Mouse (Mus musculus) liver, embryonic 15.5 days (tissue): ENCODE results near the gene Skiv2l. TPM values are rescaled to one million over a fixed set of nuclear protein-coding genes. Genes with fewer than 3 reads are reported as not detected.

ENCODE experiments used
- ATAC-seq: fragments of 200-750 bp; cut with Nextera tagmentation; 2 replicates; pipeline ENCODE4 v1.8.0; 2017; ENCODE audit warnings: moderate number of reproducible peaks, mild to moderate bottlenecking, moderate library complexity; ENCODE audit not compliant: insufficient read depth
- H3K27ac ChIP-seq: fragments of 300-500 bp; sonication (generic); replicated peaks from 2 replicates; pipeline ENCODE4 v1.5.1; 2015; ENCODE audit warnings: mild to moderate bottlenecking, inconsistent platforms
- H3K27me3 ChIP-seq: fragments of 300-500 bp; sonication (generic); 2 replicates; pipeline ENCODE4 v1.6.1; 2015; ENCODE audit warnings: mild to moderate bottlenecking, inconsistent platforms
- H3K36me3 ChIP-seq: fragments of 300-500 bp; sonication (generic); replicated peaks from 2 replicates; pipeline ENCODE4 v1.6.1; 2015; ENCODE audit warnings: moderate library complexity, mild to moderate bottlenecking, inconsistent platforms
- H3K4me1 ChIP-seq: fragments of 300-500 bp; sonication (generic); replicated peaks from 2 replicates; pipeline ENCODE4 v1.6.1; 2015; ENCODE audit warnings: inconsistent platforms
- H3K4me2 ChIP-seq: fragments of 300-500 bp; sonication (generic); 2 replicates; pipeline ENCODE4 v1.6.1; 2015; ENCODE audit warnings: moderate library complexity, mild to moderate bottlenecking, inconsistent platforms
- H3K4me3 ChIP-seq: fragments of 300-500 bp; sonication (generic); replicated peaks from 2 replicates; pipeline ENCODE4 v1.5.1; 2015; ENCODE audit warnings: mild to moderate bottlenecking, inconsistent platforms
- H3K9ac ChIP-seq: fragments of 300-500 bp; sonication (generic); 2 replicates; pipeline ENCODE4 v1.6.1; 2015; ENCODE audit warnings: moderate library complexity, mild to moderate bottlenecking, inconsistent platforms
- H3K9me3 ChIP-seq: fragments of 300-500 bp; sonication (generic); replicated peaks from 2 replicates; pipeline ENCODE4 v1.6.1; 2016; ENCODE audit warnings: inconsistent platforms
- WGBS: fragments of 180-500 bp; shearing (Covaris S2); methylation state at CpG from one replicate; pipeline ENCODE4 v1.1.7; 2015; ENCODE audit warnings: mixed read lengths; ENCODE audit not compliant: insufficient replicate concordance; 5-methylcytosine and 5-hydroxymethylcytosine counted together
- polyA plus RNA-seq: library from polyadenylated mRNA; unstranded; fragments of >200 nt; fragmentation: Nextera tagmentation; extraction: Ambion mirVana; gene quantifications from 2 replicates; pipeline ENCODE4 v1.2.1, GENCODE M21; 2015

Skiv2l gene
- polyA plus RNA-seq, result 24.5 and 29.2 TPM in 2 replicates

- H3K9ac ChIP-seq, result peak within 1 kb of the TSS; percentile 83
- H3K27ac ChIP-seq, result peak within 1 kb of the TSS; percentile 78
- H3K27me3 ChIP-seq, result no peaks in the 10 kb centered on the region
- peak; percentile 92 for ATAC-seq
- H3K4me2 ChIP-seq, result peak within 1 kb of the TSS; percentile 99
- WGBS, result 2% methylated on average over 62 of the region's 65 CpGs
- H3K36me3 ChIP-seq, result peaks cover 62% of the 10 kb centered on the region
- no peaks in the 10 kb centered on the region for H3K9me3 ChIP-seq
- peaks cover 48% of the 10 kb centered on the region for H3K4me1 ChIP-seq
- peak within 1 kb of the TSS; percentile 86 for H3K4me3 ChIP-seq
These were observed at the start of gene Skiv2l, which contains the start of gene Nelfe for GRCm38 (mm10) chr17:34849722-34850516. Gene Skiv2l (minus strand): TSS chr17:34850210. Gene Nelfe (plus strand): TSS chr17:34850391.

- WGBS, result under 1% methylated on average over 34 of the region's 45 CpGs
These were observed 49.3 kb upstream of the Skiv2l start for GRCm38 (mm10) chr17:34899053-34899889.

GRCm38 (mm10) chr17:34898706-34899052 lies 48.7 kb upstream of the Skiv2l start:
- Histone ChIP-seq H3K9me3 (no peaks in the 10 kb centered on the region), H3K9ac (peak overlapping the region; percentile 82), H3K36me3 (peaks cover 23% of the 10 kb centered on the region), H3K4me2 (peak overlapping the region; percentile 99), H3K4me1 (peaks cover 76% of the 10 kb centered on the region), H3K27ac (peak overlapping the region; percentile 92), H3K27me3 (no peaks in the 10 kb centered on the region), H3K4me3 (peak overlapping the region; percentile 79)
- ATAC-seq, result no peak
- WGBS, result under 1% methylated on average over 21 of the region's 47 CpGs

More at GRCm38 (mm10) chr17:34899053-34899889, 49.3 kb upstream of the Skiv2l start:
- Histone ChIP-seq H3K9ac (peak overlapping the region; percentile 82), H3K4me3 (peak overlapping the region; percentile 79), H3K9me3 (no peaks in the 10 kb centered on the region), H3K27ac (peak overlapping the region; percentile 92), H3K4me1 (peaks cover 71% of the 10 kb centered on the region), H3K27me3 (no peaks in the 10 kb centered on the region), H3K4me2 (peak overlapping the region; percentile 99), H3K36me3 (peaks cover 24% of the 10 kb centered on the region)
- ATAC-seq, result no peak

GRCm38 (mm10) chr17:34898160-34898586 lies 48.2 kb upstream of the Skiv2l start, which contains the start of the genes C2 and Ehmt2:
Gene C2 (minus strand): TSS chr17:34898265.
Gene Ehmt2 (plus strand): TSS chr17:34898469.
- H3K9ac ChIP-seq, result peak within 1 kb of the TSS; percentile 82
- H3K4me1 ChIP-seq, result peaks cover 77% of the 10 kb centered on the region
- no peaks in the 10 kb centered on the region for H3K27me3 ChIP-seq
- H3K4me2 ChIP-seq, result peak within 1 kb of the TSS; percentile 99
- under 1% methylated on average over 22 of the region's 44 CpGs for WGBS
- peaks cover 22% of the 10 kb centered on the region for H3K36me3 ChIP-seq
- peak within 1 kb of the TSS; percentile 92 for H3K27ac ChIP-seq
- peak; percentile 37 for ATAC-seq
- H3K9me3 ChIP-seq, result no peaks in the 10 kb centered on the region
- peak within 1 kb of the TSS; percentile 79 for H3K4me3 ChIP-seq

GRCm38 (mm10) chr17:34897373-34898159 lies 47.6 kb upstream of the Skiv2l start:
- Histone ChIP-seq H3K4me1 (peaks cover 78% of the 10 kb centered on the region), H3K4me2 (peak overlapping the region; percentile 99), H3K9me3 (no peaks in the 10 kb centered on the region), H3K36me3 (peaks cover 16% of the 10 kb centered on the region), H3K9ac (peak overlapping the region; percentile 82), H3K4me3 (peak overlapping the region; percentile 79), H3K27ac (peak overlapping the region; percentile 92), H3K27me3 (no peaks in the 10 kb centered on the region)
- no peak for ATAC-seq
- 5% methylated on average over 10 of the region's 10 CpGs for WGBS

GRCm38 (mm10) chr17:34896366-34896765 lies 46.4 kb upstream of the Skiv2l start:
- Histone ChIP-seq H3K27me3 (no peaks in the 10 kb centered on the region), H3K9ac (no peak overlapping the region), H3K4me1 (peaks cover 78% of the 10 kb centered on the region), H3K4me3 (no peak overlapping the region), H3K27ac (0 out of 2 replicates have a peak overlapping the region, but pooled peaks have one; percentile 19), H3K4me2 (peak overlapping the region; percentile 99), H3K9me3 (no peaks in the 10 kb centered on the region), H3K36me3 (0 out of 2 replicates have a peak, but pooled peaks cover 11% of the 10 kb centered on the region)
- no peak for ATAC-seq
- 69% methylated on average over 17 of the region's 17 CpGs for WGBS

GRCm38 (mm10) chr17:34895724-34896123 lies 45.7 kb upstream of the Skiv2l start:
- Histone ChIP-seq H3K9me3 (no peaks in the 10 kb centered on the region), H3K36me3 (0 out of 2 replicates have a peak, but pooled peaks cover 7% of the 10 kb centered on the region), H3K27me3 (no peaks in the 10 kb centered on the region), H3K4me3 (peak overlapping the region; percentile 73; the same call in 1 of the 2 replicates), H3K4me1 (peaks cover 78% of the 10 kb centered on the region), H3K27ac (peak overlapping the region; percentile 84), H3K4me2 (peak overlapping the region; percentile 98; the same call in 1 of the 2 replicates), H3K9ac (no peak overlapping the region)
- 91% methylated on average over 15 of the region's 15 CpGs for WGBS
- ATAC-seq, result no peak

GRCm38 (mm10) chr17:34894801-34895530 lies 45.0 kb upstream of the Skiv2l start:
- Histone ChIP-seq H3K4me2 (peak overlapping the region; percentile 98), H3K27me3 (no peaks in the 10 kb centered on the region), H3K36me3 (0 out of 2 replicates have a peak, but pooled peaks cover 7% of the 10 kb centered on the region), H3K9me3 (no peaks in the 10 kb centered on the region), H3K4me3 (peak overlapping the region; percentile 73), H3K27ac (peak overlapping the region; percentile 84), H3K4me1 (peaks cover 72% of the 10 kb centered on the region), H3K9ac (peak overlapping the region; percentile 72)
- peak; percentile 5; the same call in 1 of the 2 replicates for ATAC-seq
- 14% methylated on average over 51 of the region's 51 CpGs for WGBS

GRCm38 (mm10) chr17:34894074-34894597 lies 44.1 kb upstream of the Skiv2l start:
- Histone ChIP-seq H3K4me2 (peak overlapping the region; percentile 98), H3K27ac (peak overlapping the region; percentile 84), H3K27me3 (no peaks in the 10 kb centered on the region), H3K4me3 (peak overlapping the region; percentile 73), H3K36me3 (0 out of 2 replicates have a peak, but pooled peaks cover 7% of the 10 kb centered on the region), H3K9ac (peak overlapping the region; percentile 72), H3K9me3 (no peaks in the 10 kb centered on the region), H3K4me1 (peaks cover 65% of the 10 kb centered on the region)
- under 1% methylated on average over 50 of the region's 51 CpGs for WGBS
- peak; percentile 84 for ATAC-seq
